ENCODE assay signal across 9 mouse cellular contexts in genomic region chr2:73280356-73281047, GRCm38 (mm10). TPM values are rescaled to one million over a fixed set of nuclear protein-coding genes. Genes with fewer than 3 reads are reported as not detected.
A peak's percentile ranks its signal among the peaks of the same experiment; 100 is the strongest.
DNase-seq lines count a peak whose midpoint lies in the region; ATAC-seq and TF ChIP-seq lines count a peak whose summit lies in the region.
"Had no signal": no experiment of that assay in that cellular context is flagged by ENCODE, and none has a peak within 500 bp of the region (broad histone marks: within the 10 kb centered on the region; RNA-seq: fewer than 3 reads in every experiment).

No protein-coding gene starts in this region.

- no peak for TF ChIP-seq CTCF in ES-Bruce4 (IDR thresholded peaks at IDR 0.05; ENCODE audit: low read depth, low read length)

- no peaks in the 10 kb centered on the region for H3K36me3 ChIP-seq in ES-Bruce4 (ENCODE audit: control insufficient read depth, insufficient read depth, low read length, poor library complexity, severe bottlenecking)
- H3K36me3 ChIP-seq in heart, embryonic 16.5 days (ENCODE audit: control insufficient read depth, insufficient read depth) = no peaks in the 10 kb centered on the region

- H3K4me3 ChIP-seq in ES-Bruce4 (ENCODE audit: low read depth, low read length) = peak overlapping the region; percentile 22
- peak overlapping the region; percentile 37 for H3K4me3 ChIP-seq in heart, embryonic 16.5 days (ENCODE audit: low read length)

- DNase-seq in embryo, embryonic 10.5 days (ENCODE audit: low spot score) = peak; percentile 55
- DNase-seq in embryo, embryonic 10 days (ENCODE audit: low spot score) = no peak
- peak; percentile 20 to 27 for DNase-seq in lung, postnatal 4 days
- no peak for DNase-seq in cerebellum, adult 9-10 months
- no peak for DNase-seq in gastrocnemius, postnatal 36 days
- DNase-seq in thymus, postnatal 0 days (ENCODE audit: low spot score) = no peak

- H3K9me3 ChIP-seq in ES-Bruce4 (replicated peaks; ENCODE audit: control insufficient read depth, insufficient read depth, low read length, poor library complexity, severe bottlenecking) = no peaks in the 10 kb centered on the region
- H3K9me3 ChIP-seq in heart, embryonic 16.5 days (replicated peaks; ENCODE audit: control insufficient read depth, low read length) = no peaks in the 10 kb centered on the region

- H3K9ac ChIP-seq in ES-Bruce4 (ENCODE audit: low read depth, poor library complexity, severe bottlenecking) = peak overlapping the region; percentile 16; the same call in 1 of the 2 replicates
- H3K9ac ChIP-seq in heart, embryonic 16.5 days (ENCODE audit: low read length) = no peak overlapping the region

- no peak for TF ChIP-seq EP300 in ES-Bruce4 (IDR thresholded peaks at IDR 0.05; ENCODE audit: insufficient read depth, low read depth, low read length)

- intact Hi-C loops in gastrocnemius, postnatal 36 days (cut with DNase I) = no loop called here

- no peaks in the 10 kb centered on the region for H3K4me1 ChIP-seq in ES-Bruce4 (ENCODE audit: control insufficient read depth, insufficient read depth, low read length)
- H3K4me1 ChIP-seq in heart, embryonic 16.5 days (ENCODE audit: control insufficient read depth, insufficient read depth, low read length) = peaks cover 26% of the 10 kb centered on the region

- peaks cover 25% of the 10 kb centered on the region for H3K27me3 ChIP-seq in ES-Bruce4 (ENCODE audit: control insufficient read depth, insufficient read depth, low read length, poor library complexity, severe bottlenecking)
- peaks cover 45% of the 10 kb centered on the region for H3K27me3 ChIP-seq in heart, embryonic 16.5 days (ENCODE audit: control insufficient read depth, insufficient read depth, low read length)

- TF ChIP-seq POLR2A in ES-Bruce4 (IDR thresholded peaks at IDR 0.05; ENCODE audit: insufficient read depth, low read length) = no peak

- H3K27ac ChIP-seq in ES-Bruce4 (ENCODE audit: insufficient read depth, low read length) = no peak overlapping the region
- no peak overlapping the region for H3K27ac ChIP-seq in heart, embryonic 16.5 days (ENCODE audit: low read length)

- 6% methylated on average over 33 of the region's 33 CpGs for WGBS in heart, embryonic 16.5 days

- ATAC-seq in heart, embryonic 16.5 days (replicated peaks; ENCODE audit: extremely low read depth, insufficient read depth, low FRiP score) = no peak

- peak overlapping the region; percentile 24 for H3K4me2 ChIP-seq in heart, embryonic 16.5 days (ENCODE audit: low read depth, low read length)

RNA-seq across cellular contexts. Expression of gene Sp9, which starts 8.8 kb away (rescaled TPM):
- not detected in 2 replicates for polyA plus RNA-seq in ES-Bruce4 (2011; ENCODE audit: insufficient read depth, insufficient read length, low read depth, missing spikeins)
- not detected in 2 replicates for polyA plus RNA-seq in heart, embryonic 16.5 days (2015; fragmentation: Nextera tagmentation; extraction: Ambion mirVana)
- total RNA-seq in gastrocnemius, postnatal 36 days (2021) = not detected
- polyA plus RNA-seq in thymus, postnatal 0 days (2015; fragmentation: Nextera tagmentation; extraction: Ambion mirVana) = 0.03 TPM in 1 of 2 replicates, not detected in the other
- total RNA-seq: hematopoietic stem cell, adult 5-6 weeks had no signal

RNA-seq across cellular contexts. Expression of gene Scrn3, which starts 31.9 kb away (rescaled TPM):
- polyA plus RNA-seq in ES-Bruce4 (2011; ENCODE audit: insufficient read depth, insufficient read length, low read depth, missing spikeins) = 33.5 and 33.8 TPM in 2 replicates
- polyA plus RNA-seq in heart, embryonic 16.5 days (2015; fragmentation: Nextera tagmentation; extraction: Ambion mirVana) = 15.6 and 19.2 TPM in 2 replicates
- 10 to 100 TPM; 36.5 to 38.0 TPM for total RNA-seq in gastrocnemius, postnatal 36 days (2021)
- 7.1 and 7.6 TPM in 2 replicates for polyA plus RNA-seq in thymus, postnatal 0 days (2015; fragmentation: Nextera tagmentation; extraction: Ambion mirVana)

RNA-seq across cellular contexts. Expression of gene Cir1, which starts 32.0 kb away (rescaled TPM):
- polyA plus RNA-seq in ES-Bruce4 (2011; ENCODE audit: insufficient read depth, insufficient read length, low read depth, missing spikeins) = 18.4 and 20.9 TPM in 2 replicates
- polyA plus RNA-seq in heart, embryonic 16.5 days (2015; fragmentation: Nextera tagmentation; extraction: Ambion mirVana) = 13.3 and 14.2 TPM in 2 replicates
- 10 to 100 TPM; 10.1 to 12.8 TPM for total RNA-seq in gastrocnemius, postnatal 36 days (2021)
- 29.7 and 30.9 TPM in 2 replicates for polyA plus RNA-seq in thymus, postnatal 0 days (2015; fragmentation: Nextera tagmentation; extraction: Ambion mirVana)

Comparison
In these comparisons a context has a peak if more than half of its experiments do, and no peak if none do; other contexts are left out.
1. DNase-seq: peak in embryo, embryonic 10.5 days (single experiment) and lung, postnatal 4 days (2 of 2); none in embryo, embryonic 10 days (single experiment), cerebellum, adult 9-10 months (single experiment), gastrocnemius, postnatal 36 days (0 of 2) and thymus, postnatal 0 days (single experiment).